Mouse (Mus musculus) hindbrain, postnatal 0 days (tissue): ENCODE results near the gene Sparcl1. TPM values are rescaled to one million over a fixed set of nuclear protein-coding genes. Genes with fewer than 3 reads are reported as not detected.

Source experiments
- ATAC-seq: fragments of 200-750 bp; cut with Nextera tagmentation; 2 replicates; pipeline ENCODE4 v1.8.0; 2017; ENCODE audit warnings: mild to moderate bottlenecking, moderate TSS enrichment, moderate library complexity
- DNase-seq: peaks from one replicate; pipeline ENCODE4 v3.0.0-alpha.2; 2015; ENCODE audit warnings: low spot score
- H3K27ac ChIP-seq: fragments of 300-500 bp; sonication (generic); 2 replicates; pipeline ENCODE4 v1.5.1; 2014; ENCODE audit warnings: mild to moderate bottlenecking
- H3K27me3 ChIP-seq: fragments of 300-500 bp; sonication (generic); 2 replicates; pipeline ENCODE4 v1.6.1; 2014; ENCODE audit warnings: low read length, mixed read lengths; ENCODE audit not compliant: insufficient read depth
- H3K36me3 ChIP-seq: fragments of 300-500 bp; sonication (generic); 2 replicates; pipeline ENCODE4 v1.6.1; 2014; ENCODE audit warnings: low read length, mixed read lengths; ENCODE audit not compliant: insufficient read depth
- H3K4me1 ChIP-seq: fragments of 300-500 bp; sonication (generic); 2 replicates; pipeline ENCODE4 v1.6.1; 2014; ENCODE audit warnings: antibody characterized with exemption, low read length, mixed read lengths; ENCODE audit not compliant: insufficient read depth
- H3K4me2 ChIP-seq: fragments of 300-500 bp; sonication (generic); 2 replicates; pipeline ENCODE4 v1.6.1; 2014; ENCODE audit warnings: low read depth, mild to moderate bottlenecking, low read length, moderate library complexity, mixed read lengths
- H3K4me3 ChIP-seq: fragments of 300-500 bp; sonication (generic); 2 replicates; pipeline ENCODE4 v1.5.1; 2014; ENCODE audit warnings: low read length
- H3K9ac ChIP-seq: fragments of 300-500 bp; sonication (generic); replicated peaks from 2 replicates; pipeline ENCODE4 v1.6.1; 2014; ENCODE audit warnings: mild to moderate bottlenecking, low read length, moderate library complexity, mixed read lengths
- H3K9me3 ChIP-seq: fragments of 300-500 bp; sonication (generic); 2 replicates; pipeline ENCODE4 v1.6.1; 2016; ENCODE audit warnings: low read length, mixed read lengths
- CTCF ChIP-seq: IDR thresholded peaks from 2 replicates; pipeline ENCODE4 v1.5.1; 2016; ENCODE audit warnings: antibody characterized with exemption, control low read depth, low read depth
- WGBS: fragments of 180-500 bp; shearing (Covaris S2); extraction: QIAGEN DNeasy Blood & Tissue Kit; methylation state at CpG from one replicate; pipeline ENCODE4 v1.1.7; 2014; 5-methylcytosine and 5-hydroxymethylcytosine counted together
- polyA plus RNA-seq: library from polyadenylated mRNA; unstranded; fragments of >200 nt; fragmentation: Nextera tagmentation; extraction: Ambion mirVana; gene quantifications from 2 replicates; pipeline ENCODE4 v1.2.1, GENCODE M21; 2015
- total RNA-seq: library from RNA; depleted of rRNA; stranded (reverse); fragments of >200 nt; gene quantifications from 2 replicates; pipeline ENCODE4 v1.2.3, GENCODE M21; 2014

Gene Sparcl1
- total and polyA plus RNA-seq, 2 experiments from 2014 or later, result 660 to 782 TPM

DNA sequence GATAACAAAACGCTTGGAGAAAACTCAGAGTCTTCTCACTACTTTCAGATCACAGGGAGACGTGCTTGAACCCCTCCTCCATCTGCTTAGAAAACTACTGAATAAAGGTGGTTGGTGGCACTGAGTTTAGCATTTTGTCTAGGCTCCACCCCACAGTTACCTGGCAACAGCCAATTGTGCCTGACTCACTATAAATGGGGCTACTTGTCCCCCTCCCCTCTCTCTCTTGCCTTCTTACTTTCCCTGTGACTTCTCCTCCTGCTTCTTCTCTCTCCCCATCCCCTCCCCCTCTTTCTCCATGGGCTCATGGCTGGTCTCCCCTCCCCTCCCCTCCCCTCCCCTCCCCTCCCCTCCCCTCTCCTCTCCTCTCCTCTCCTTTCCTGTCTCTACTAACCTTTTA is 9.4 kb downstream of the Sparcl1 start:
- no peak for ATAC-seq
- 56% methylated on average over 2 of the region's 2 CpGs for WGBS
- H3K9ac ChIP-seq, result no peak overlapping the region
- H3K27me3 ChIP-seq, result no peaks in the 10 kb centered on the region
- TF ChIP-seq CTCF, result no peak
- no peak overlapping the region for H3K4me2 ChIP-seq
- H3K9me3 ChIP-seq, result no peaks in the 10 kb centered on the region
- DNase-seq, result peak; percentile 24
- peaks cover 9% of the 10 kb centered on the region for H3K4me1 ChIP-seq
- no peak overlapping the region for H3K4me3 ChIP-seq
- H3K36me3 ChIP-seq, result no peaks in the 10 kb centered on the region
- H3K27ac ChIP-seq, result no peak overlapping the region

DNA sequence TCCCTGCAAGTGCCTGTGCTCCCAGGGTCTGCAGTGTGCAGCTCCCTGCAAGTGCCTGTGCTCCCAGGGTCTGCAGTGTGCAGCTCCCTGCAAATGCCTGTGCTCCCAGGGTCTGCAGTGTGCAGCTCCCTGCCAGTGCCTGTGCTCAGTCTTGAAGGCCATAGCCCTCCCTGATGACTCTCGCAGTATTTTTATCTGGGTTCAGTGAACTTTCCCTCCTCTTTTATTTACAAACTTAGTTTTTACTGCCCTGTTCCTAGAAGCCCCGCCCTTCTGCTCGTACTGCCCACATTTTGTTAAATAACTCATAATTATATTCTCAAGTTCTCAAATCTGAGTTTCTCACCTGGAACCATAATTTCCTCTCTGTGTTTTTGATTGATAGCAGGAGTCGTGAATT is 10.4 kb downstream of the Sparcl1 start:
- peak overlapping the region; percentile 71 for H3K27ac ChIP-seq
- H3K4me2 ChIP-seq, result no peak overlapping the region
- no peaks in the 10 kb centered on the region for H3K36me3 ChIP-seq
- ATAC-seq, result no peak
- TF ChIP-seq CTCF, result no peak
- H3K27me3 ChIP-seq, result no peaks in the 10 kb centered on the region
- H3K9ac ChIP-seq, result no peak overlapping the region
- no peak overlapping the region for H3K4me3 ChIP-seq
- no peaks in the 10 kb centered on the region for H3K9me3 ChIP-seq
- 66% methylated on average over 4 of the region's 4 CpGs for WGBS
- peaks cover under 1% of the 10 kb centered on the region; the same call in 1 of the 2 replicates for H3K4me1 ChIP-seq
- no peak for DNase-seq

DNA sequence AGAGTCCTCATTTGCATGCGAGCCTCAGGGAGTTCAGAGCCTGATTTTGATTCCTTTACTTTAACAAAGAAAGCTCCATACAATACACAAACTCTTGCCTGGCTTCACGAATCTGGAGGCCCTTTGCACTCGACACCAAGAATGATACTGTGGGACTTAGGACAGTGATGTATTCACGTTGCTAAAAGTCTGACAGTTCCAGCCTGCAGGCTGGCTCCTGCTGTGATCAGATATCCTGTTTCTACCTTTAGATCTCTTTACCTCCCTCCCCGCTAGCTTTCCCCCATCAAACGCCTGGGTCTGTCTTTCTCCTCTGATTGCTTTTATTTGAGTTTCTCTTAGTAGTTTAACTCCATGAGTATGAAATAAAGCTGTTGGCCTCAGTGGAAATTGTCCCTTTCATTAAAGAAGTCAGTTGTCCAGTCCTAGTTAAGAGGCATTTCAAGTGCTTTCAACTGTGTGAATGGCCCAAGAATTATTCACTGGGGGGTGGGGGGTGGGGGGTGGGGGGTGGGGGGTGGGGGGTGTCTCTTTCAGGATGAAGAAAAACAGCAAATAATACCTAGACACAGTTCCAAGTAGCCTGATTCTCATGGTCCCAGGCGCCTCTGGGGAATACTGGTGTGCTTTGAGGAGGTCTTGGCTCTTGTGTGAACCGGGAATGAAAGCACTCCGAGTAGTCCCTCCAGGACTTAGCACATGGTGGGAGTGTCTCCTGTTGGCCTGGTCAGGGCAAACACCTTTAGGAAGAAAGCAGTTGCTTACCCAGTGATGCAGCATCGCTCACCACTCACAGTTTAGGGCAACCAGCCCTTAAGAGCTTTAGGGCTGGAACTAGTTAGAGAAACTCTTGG is 11.6 kb downstream of the Sparcl1 start:
- WGBS, result 16% methylated on average over 10 of the region's 10 CpGs
- H3K9ac ChIP-seq, result no peak overlapping the region
- H3K27me3 ChIP-seq, result no peaks in the 10 kb centered on the region
- no peaks in the 10 kb centered on the region for H3K4me1 ChIP-seq
- H3K4me2 ChIP-seq, result no peak overlapping the region
- DNase-seq, result peak; percentile 75
- no peaks in the 10 kb centered on the region for H3K36me3 ChIP-seq
- H3K9me3 ChIP-seq, result no peaks in the 10 kb centered on the region
- H3K27ac ChIP-seq, result peak overlapping the region; percentile 71
- no peak for TF ChIP-seq CTCF
- ATAC-seq, result peak; percentile 73
- H3K4me3 ChIP-seq, result no peak overlapping the region

- H3K9ac ChIP-seq, result no peak overlapping the region
- WGBS, result 81% methylated on average over 16 of the region's 16 CpGs
- peak; percentile 8 for DNase-seq
- H3K4me1 ChIP-seq, result no peaks in the 10 kb centered on the region
- no peak overlapping the region for H3K4me2 ChIP-seq
- H3K9me3 ChIP-seq, result no peaks in the 10 kb centered on the region
- TF ChIP-seq CTCF, result no peak
- H3K4me3 ChIP-seq, result no peak overlapping the region
- 0 out of 2 replicates have a peak overlapping the region, but pooled peaks have one; percentile 29 for H3K27ac ChIP-seq
- peaks cover 4% of the 10 kb centered on the region; the same call in 1 of the 2 replicates for H3K36me3 ChIP-seq
- ATAC-seq, result no peak
- no peaks in the 10 kb centered on the region for H3K27me3 ChIP-seq
These were observed 17.2 kb downstream of the Sparcl1 start for GRCm38 (mm10) chr5:104096078-104096938.

DNA sequence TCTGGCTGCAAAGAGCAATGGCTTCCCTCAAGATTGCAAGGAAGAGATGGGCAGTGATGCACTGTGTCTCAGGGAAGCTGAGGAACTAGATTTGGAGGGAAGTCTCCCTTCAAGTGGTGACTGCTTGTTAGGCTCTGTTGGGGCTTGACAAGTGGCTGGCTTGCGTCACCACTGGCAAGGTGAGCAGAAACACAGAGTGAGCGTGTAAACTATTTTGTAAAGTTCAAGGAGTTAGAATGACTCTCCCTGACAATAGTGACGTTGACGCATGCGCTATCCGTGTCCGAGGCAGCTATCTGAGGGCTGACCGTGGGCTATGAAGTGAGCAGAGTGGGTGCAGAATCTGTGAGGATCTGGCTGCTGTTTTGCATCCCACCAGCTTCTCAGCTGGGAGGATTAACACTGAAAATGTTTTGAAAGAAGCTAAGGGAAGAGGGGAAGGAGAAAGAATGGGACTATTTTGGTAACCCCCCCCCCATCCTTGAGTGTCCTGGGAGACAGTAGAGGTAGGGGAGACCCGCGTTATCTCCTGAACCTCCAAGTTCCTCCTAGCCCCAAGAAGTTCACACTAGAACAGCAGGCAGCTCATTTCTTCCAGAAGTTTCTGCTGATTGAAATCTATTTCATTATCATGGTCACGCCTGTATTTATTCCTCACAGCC is 18.0 kb downstream of the Sparcl1 start:
- H3K4me1 ChIP-seq, result no peaks in the 10 kb centered on the region
- H3K36me3 ChIP-seq, result peaks cover 4% of the 10 kb centered on the region; the same call in 1 of the 2 replicates
- H3K4me2 ChIP-seq, result no peak overlapping the region
- TF ChIP-seq CTCF, result no peak
- no peak for DNase-seq
- no peak overlapping the region for H3K9ac ChIP-seq
- ATAC-seq, result no peak
- no peaks in the 10 kb centered on the region for H3K9me3 ChIP-seq
- H3K27ac ChIP-seq, result peak overlapping the region; percentile 29; the same call in 1 of the 2 replicates
- no peak overlapping the region for H3K4me3 ChIP-seq
- H3K27me3 ChIP-seq, result no peaks in the 10 kb centered on the region
- WGBS, result 78% methylated on average over 11 of the region's 11 CpGs

DNA sequence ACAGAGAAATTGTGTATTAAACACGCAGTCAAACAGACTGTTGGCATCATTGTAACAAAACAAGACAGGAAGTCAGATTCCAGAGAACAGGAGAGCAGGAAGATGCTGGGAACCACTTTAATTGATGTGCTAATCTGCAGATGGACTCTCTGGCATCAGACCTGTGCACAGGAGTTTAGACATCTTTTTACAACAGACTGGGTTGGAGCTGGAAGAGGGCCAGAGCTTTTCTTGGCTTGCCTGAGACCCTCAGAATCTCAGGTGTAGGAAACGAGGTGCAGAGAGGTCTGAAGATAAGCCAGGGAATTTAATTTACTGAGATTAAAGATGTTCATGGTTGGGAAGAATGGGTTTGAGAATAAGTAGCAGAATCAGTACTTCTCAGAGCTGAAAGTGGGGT is 23.8 kb downstream of the Sparcl1 start:
- H3K27me3 ChIP-seq, result no peaks in the 10 kb centered on the region
- ATAC-seq (no peak), DNase-seq (peak; percentile 28)
- H3K9ac ChIP-seq, result no peak overlapping the region
- 71% methylated on average over 2 of the region's 2 CpGs for WGBS
- H3K4me1 ChIP-seq, result no peaks in the 10 kb centered on the region
- no peak overlapping the region for H3K4me3 ChIP-seq
- peaks cover 4% of the 10 kb centered on the region; the same call in 1 of the 2 replicates for H3K36me3 ChIP-seq
- no peak for TF ChIP-seq CTCF
- H3K4me2 ChIP-seq, result no peak overlapping the region
- no peaks in the 10 kb centered on the region for H3K9me3 ChIP-seq
- H3K27ac ChIP-seq, result no peak overlapping the region
